Mouse (Mus musculus): ENCODE measurements around the gene Gtf2a2. TPM values are rescaled to one million over a fixed set of nuclear protein-coding genes. Genes with fewer than 3 reads are reported as not detected.

The Gtf2a2 gene
- total RNA-seq, 2 experiments from 2014 or later = 58.5 to 64.6 TPM

GRCm38 (mm10) chr9:70053411-70053810 is 41.1 kb downstream of the Gtf2a2 start:
- no peak for DNase-seq (ENCODE audit: low spot score)

DNA sequence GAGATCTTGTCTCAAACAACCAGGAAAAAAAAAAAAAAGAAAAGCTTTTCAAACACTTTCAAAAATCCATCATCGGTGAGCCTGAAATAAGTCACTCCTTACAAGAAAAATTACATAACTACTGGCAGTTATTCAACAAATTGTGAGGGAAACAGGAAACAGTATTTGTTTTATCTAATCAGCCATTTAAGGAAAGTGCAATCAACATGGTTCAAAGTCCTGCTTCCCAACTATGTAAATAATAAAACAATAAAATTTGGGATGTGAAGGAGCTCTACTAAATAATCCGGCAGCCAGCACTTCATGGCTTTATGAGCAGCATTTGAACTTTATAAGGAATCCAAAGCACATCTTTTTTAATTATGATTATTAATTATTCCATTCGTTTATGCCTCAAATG is 49.7 kb downstream of the Gtf2a2 start:
- DNase-seq (ENCODE audit: low spot score) = no peak

- no peak for DNase-seq (ENCODE audit: low spot score)
Measured at GRCm38 (mm10) chr9:70067497-70067896, 55.1 kb downstream of the Gtf2a2 start.

DNA sequence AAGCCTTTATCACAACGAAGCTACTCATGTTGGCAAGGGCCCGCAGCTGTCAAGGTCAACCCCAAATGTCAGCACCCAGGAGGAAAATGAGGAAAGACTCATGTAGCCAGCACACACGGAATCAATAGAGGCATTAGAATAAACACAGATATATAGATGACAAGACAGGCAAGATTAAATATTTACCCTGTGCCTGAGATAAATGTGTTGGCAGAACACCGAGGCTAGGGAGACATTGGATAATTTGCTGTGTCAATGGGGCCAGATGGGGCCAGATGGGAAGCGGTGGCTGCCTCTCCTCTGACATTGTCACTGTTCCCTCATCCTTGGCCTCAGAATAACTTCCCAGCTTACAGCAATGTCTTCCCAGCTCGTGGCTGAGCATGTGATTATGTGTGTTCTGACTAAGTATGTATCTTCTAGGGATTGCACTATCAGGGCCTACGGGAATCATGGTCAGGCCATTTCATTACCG is 57.6 kb downstream of the Gtf2a2 start:
- DNase-seq (ENCODE audit: low spot score) = no peak

DNA sequence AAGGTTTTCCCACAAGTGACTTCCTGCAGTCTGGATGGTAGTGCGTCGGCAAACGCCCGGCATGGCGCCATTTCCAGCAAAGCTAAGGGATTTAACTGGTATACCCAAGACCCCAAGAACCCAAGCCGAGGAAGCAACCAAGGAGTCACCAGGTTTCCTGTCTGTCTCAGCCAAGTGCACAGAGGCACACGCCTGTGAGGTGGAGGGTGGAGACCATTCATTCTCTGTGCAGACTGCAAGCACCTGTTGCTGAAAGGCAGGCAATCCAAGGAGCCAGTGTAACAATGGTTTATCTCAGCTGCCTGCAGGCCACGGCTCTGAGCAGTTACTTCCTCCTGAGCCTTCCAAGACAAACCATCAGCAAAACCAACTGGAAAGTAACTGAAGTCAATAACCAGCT is 60.0 kb downstream of the Gtf2a2 start:
- no peak for DNase-seq (ENCODE audit: low spot score)

Other genes with a start within 250 kb of the Gtf2a2 start
- gene Bnip2, start 23.1 kb upstream of the Gtf2a2 start, total RNA-seq (2021) = 10 to 100 TPM; 84.2 to 89.2 TPM
- not detected for gene Gcnt3, start 25.5 kb downstream of the Gtf2a2 start, total RNA-seq (2021)
- gene Fam81a, start 130.0 kb downstream of the Gtf2a2 start, total RNA-seq (2021) = 1 to 10 TPM in 1 of 2 experiments, under 1 TPM in 1; 0.71 to 1.5 TPM
- gene Myo1e, start 194.8 kb downstream of the Gtf2a2 start, total RNA-seq (2021) = 1 to 10 TPM; 6.8 to 8.7 TPM